Comparison of ENCODE assay signal across 17 mouse cellular contexts in the genomic region with DNA sequence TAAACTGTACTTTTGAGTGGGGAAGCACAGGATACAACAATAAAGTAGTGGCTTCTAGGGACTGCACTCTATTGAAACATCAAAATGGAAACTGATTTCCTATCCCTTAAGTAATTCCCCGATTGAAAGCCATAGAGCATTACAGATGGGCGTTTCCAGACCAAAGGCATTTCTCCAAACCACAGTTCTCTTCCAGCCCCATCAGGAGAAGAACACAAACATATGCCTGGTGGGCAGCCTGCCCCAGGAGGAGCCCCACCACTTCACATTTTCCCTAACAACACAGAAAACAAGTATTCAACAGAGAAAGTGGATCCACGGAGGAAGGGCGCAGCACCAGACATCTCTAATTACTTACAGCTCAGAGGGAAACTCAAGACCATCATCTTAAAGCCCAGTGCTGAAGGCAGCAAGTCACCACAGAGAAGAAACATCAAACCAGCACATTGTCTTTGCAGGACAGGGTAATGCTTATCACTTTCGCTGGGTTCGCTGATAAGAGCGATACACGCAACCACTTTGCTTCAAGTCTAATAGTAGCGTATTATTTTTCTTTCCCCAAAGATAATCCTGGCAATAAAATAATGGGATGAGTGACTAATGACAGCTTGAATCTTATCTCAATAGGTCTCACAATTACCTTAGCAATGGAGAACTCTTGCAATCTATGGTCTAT. TPM values are rescaled to one million over a fixed set of nuclear protein-coding genes. Genes with fewer than 3 reads are reported as not detected.
"Had no signal": no experiment of that assay in that cellular context is flagged by ENCODE, and none has a peak within 500 bp of the region (broad histone marks: within the 10 kb centered on the region; RNA-seq: fewer than 3 reads in every experiment).

No protein-coding gene starts in this region.

- H3K4me2 ChIP-seq: limb, embryonic 13.5 days; liver, embryonic 11.5 days; liver, embryonic 15.5 days; lung, embryonic 14.5 days; midbrain, embryonic 12.5 days had no signal

- H3K27ac ChIP-seq: layer of hippocampus, adult 2 months; limb, embryonic 13.5 days; liver, embryonic 15.5 days; macrophage; midbrain, embryonic 12.5 days; stomach, postnatal 0 days had no signal

- H3K27me3 ChIP-seq: limb, embryonic 13.5 days; liver, embryonic 15.5 days; midbrain, embryonic 12.5 days had no signal

- H3K36me3 ChIP-seq: limb, embryonic 13.5 days; liver, embryonic 15.5 days; midbrain, embryonic 12.5 days had no signal

- H3K9ac ChIP-seq: limb, embryonic 13.5 days; liver, embryonic 15.5 days; lung, embryonic 14.5 days; midbrain, embryonic 12.5 days had no signal

- H3K9me3 ChIP-seq: limb, embryonic 13.5 days; liver, embryonic 15.5 days; midbrain, embryonic 12.5 days had no signal

- H3K4me1 ChIP-seq: liver, embryonic 15.5 days had no signal

- H3K4me3 ChIP-seq: layer of hippocampus, adult 2 months; limb, embryonic 13.5 days; liver, embryonic 15.5 days; midbrain, embryonic 12.5 days had no signal

- DNase-seq: kidney, postnatal 10 days; kidney, postnatal 4 days; lung, embryonic 14.5 days; lung, postnatal 14 days; right cerebral cortex, postnatal 25 days; thymus, postnatal 36 days had no signal

RNA-seq across cellular contexts. Expression of a gene that starts 17.1 kb away (rescaled TPM):
- total RNA-seq: layer of hippocampus, adult 2 months; left cerebral cortex, postnatal 36 days; megakaryocyte-erythroid progenitor cell, adult 5-6 weeks had no signal
- polyA plus RNA-seq: macrophage; midbrain, embryonic 12.5 days; neural tube, embryonic 14.5 days had no signal

RNA-seq across cellular contexts. Expression of a gene that starts 28.8 kb away (rescaled TPM):
- total RNA-seq: megakaryocyte-erythroid progenitor cell, adult 5-6 weeks had no signal
- polyA plus RNA-seq: kidney, embryonic 14.5 days; liver, embryonic 11.5 days; liver, embryonic 15.5 days; macrophage had no signal
